Mouse (Mus musculus): ENCODE results near the gene Ttc36. TPM values are rescaled to one million over a fixed set of nuclear protein-coding genes. Genes with fewer than 3 reads are reported as not detected.

Gene Ttc36
- total and polyA plus RNA-seq, 2 experiments from 2014 or later: 0.72 TPM; not detected in 1

- no peak for DNase-seq (ENCODE audit: low spot score)
- H3K27me3 ChIP-seq (ENCODE audit: control insufficient read depth, insufficient read depth, low read length): no peaks in the 10 kb centered on the region
- peaks cover 98% of the 10 kb centered on the region for H3K36me3 ChIP-seq (replicated peaks; ENCODE audit: control insufficient read depth, insufficient read depth, low read length)
- H3K4me1 ChIP-seq (ENCODE audit: control insufficient read depth, insufficient read depth): no peaks in the 10 kb centered on the region
- no peak overlapping the region for H3K27ac ChIP-seq (ENCODE audit: low read depth)
- TF ChIP-seq EP300 (IDR thresholded peaks at IDR 0.05; ENCODE audit: low read depth) (no peak), CTCF (IDR thresholded peaks at IDR 0.05; ENCODE audit: low read depth) (no peak)
- H3K4me2 ChIP-seq (ENCODE audit: low read depth, low read length): no peak overlapping the region
- ATAC-seq (ENCODE audit: insufficient read depth, low read depth): no peak
- H3K9ac ChIP-seq (replicated peaks; ENCODE audit: low read depth, low read length): no peak overlapping the region
- 76% methylated on average over 10 of the region's 10 CpGs for WGBS
- H3K4me3 ChIP-seq (ENCODE audit: low read depth, low read length): no peak overlapping the region
- H3K9me3 ChIP-seq (replicated peaks; ENCODE audit: control insufficient read depth, low read length): no peaks in the 10 kb centered on the region
Observed at GRCm38 (mm10) chr9:44810316-44810715, 7.4 kb upstream of the Ttc36 start.

DNA sequence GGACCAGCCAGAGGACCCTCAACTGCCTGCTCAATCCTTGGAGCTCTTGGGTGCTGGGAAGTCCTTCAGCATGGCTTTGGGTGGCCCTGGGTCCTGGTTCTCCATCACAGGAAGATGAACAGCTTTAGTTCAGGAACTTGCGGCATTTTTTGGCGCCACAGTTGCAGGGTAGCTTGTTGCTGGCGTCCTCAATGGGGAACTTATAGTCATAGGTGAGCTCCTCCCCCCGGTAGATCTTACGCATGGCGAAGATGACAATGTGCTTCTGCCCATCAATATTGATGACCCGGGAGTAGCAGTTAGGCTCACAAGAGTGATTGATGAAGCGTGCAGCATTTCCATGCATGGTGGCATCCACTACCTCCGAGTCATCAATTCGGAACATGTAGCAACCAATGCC, 4.9 kb upstream of the Ttc36 start:
- WGBS: 95% methylated on average over 10 of the region's 10 CpGs
- Histone ChIP-seq H3K36me3 (replicated peaks; ENCODE audit: control insufficient read depth, insufficient read depth, low read length) (peaks cover 78% of the 10 kb centered on the region), H3K4me1 (ENCODE audit: control insufficient read depth, insufficient read depth) (no peaks in the 10 kb centered on the region), H3K4me2 (ENCODE audit: low read depth, low read length) (no peak overlapping the region), H3K27ac (ENCODE audit: low read depth) (no peak overlapping the region), H3K9me3 (replicated peaks; ENCODE audit: control insufficient read depth, low read length) (no peaks in the 10 kb centered on the region), H3K9ac (replicated peaks; ENCODE audit: low read depth, low read length) (no peak overlapping the region), H3K27me3 (ENCODE audit: control insufficient read depth, insufficient read depth, low read length) (no peaks in the 10 kb centered on the region), H3K4me3 (ENCODE audit: low read depth, low read length) (no peak overlapping the region)
- no peak for ATAC-seq (ENCODE audit: insufficient read depth, low read depth)
- no peak for TF ChIP-seq CTCF (IDR thresholded peaks at IDR 0.05; ENCODE audit: low read depth)
- TF ChIP-seq EP300 (IDR thresholded peaks at IDR 0.05; ENCODE audit: low read depth): no peak
- DNase-seq (ENCODE audit: low spot score): no peak

DNA sequence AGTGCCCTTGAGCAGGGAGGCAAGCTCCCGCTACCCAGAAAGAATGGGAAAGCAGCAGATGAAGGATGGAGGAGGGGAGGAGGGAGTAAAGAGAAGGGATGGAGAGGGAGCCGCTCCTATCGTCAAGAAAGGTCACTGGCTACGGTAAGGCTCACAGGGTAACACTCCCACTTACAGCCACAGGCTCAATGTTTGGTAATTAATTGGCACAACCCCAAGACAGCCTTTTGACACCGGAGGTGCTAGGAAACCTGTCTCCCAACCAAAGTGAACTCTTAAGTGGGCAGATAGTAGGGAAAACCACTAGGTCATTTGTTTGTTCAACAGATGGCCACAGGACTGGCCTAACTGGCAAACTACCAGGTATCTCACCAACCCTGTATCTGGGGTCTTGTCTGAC, 4.3 kb upstream of the Ttc36 start:
- Histone ChIP-seq H3K9me3 (replicated peaks; ENCODE audit: control insufficient read depth, low read length) (no peaks in the 10 kb centered on the region), H3K27me3 (ENCODE audit: control insufficient read depth, insufficient read depth, low read length) (no peaks in the 10 kb centered on the region), H3K27ac (ENCODE audit: low read depth) (no peak overlapping the region), H3K9ac (replicated peaks; ENCODE audit: low read depth, low read length) (no peak overlapping the region), H3K4me3 (ENCODE audit: low read depth, low read length) (no peak overlapping the region), H3K36me3 (replicated peaks; ENCODE audit: control insufficient read depth, insufficient read depth, low read length) (peaks cover 72% of the 10 kb centered on the region), H3K4me1 (ENCODE audit: control insufficient read depth, insufficient read depth) (no peaks in the 10 kb centered on the region), H3K4me2 (ENCODE audit: low read depth, low read length) (no peak overlapping the region)
- no peak for ATAC-seq (ENCODE audit: insufficient read depth, low read depth)
- WGBS: 63% methylated on average over 5 of the region's 5 CpGs
- no peak for DNase-seq (ENCODE audit: low spot score)
- TF ChIP-seq EP300 (IDR thresholded peaks at IDR 0.05; ENCODE audit: low read depth) (no peak), CTCF (IDR thresholded peaks at IDR 0.05; ENCODE audit: low read depth) (no peak)

- no peak overlapping the region for H3K27ac ChIP-seq (ENCODE audit: low read depth)
Observed at GRCm38 (mm10) chr9:44805536-44805935, 2.7 kb upstream of the Ttc36 start.

GRCm38 (mm10) chr9:44804678-44805077, 1.8 kb upstream of the Ttc36 start:
- ATAC-seq (ENCODE audit: insufficient read depth, low read depth) (no peak), DNase-seq (ENCODE audit: low spot score) (no peak)
- no peak for TF ChIP-seq CTCF (IDR thresholded peaks at IDR 0.05; ENCODE audit: low read depth)
- no peak for TF ChIP-seq EP300 (IDR thresholded peaks at IDR 0.05; ENCODE audit: low read depth)
- H3K36me3 ChIP-seq (replicated peaks; ENCODE audit: control insufficient read depth, insufficient read depth, low read length): peaks cover 48% of the 10 kb centered on the region
- no peaks in the 10 kb centered on the region for H3K9me3 ChIP-seq (replicated peaks; ENCODE audit: control insufficient read depth, low read length)
- no peak overlapping the region for H3K27ac ChIP-seq (ENCODE audit: low read depth)
- no peak overlapping the region for H3K4me2 ChIP-seq (ENCODE audit: low read depth, low read length)
- H3K4me1 ChIP-seq (ENCODE audit: control insufficient read depth, insufficient read depth): 0 out of 2 replicates have a peak, but pooled peaks cover 4% of the 10 kb centered on the region
- H3K27me3 ChIP-seq (ENCODE audit: control insufficient read depth, insufficient read depth, low read length): no peaks in the 10 kb centered on the region
- H3K9ac ChIP-seq (replicated peaks; ENCODE audit: low read depth, low read length): no peak overlapping the region
- WGBS: 92% methylated on average over 10 of the region's 10 CpGs
- H3K4me3 ChIP-seq (ENCODE audit: low read depth, low read length): no peak overlapping the region

More at GRCm38 (mm10) chr9:44805536-44805935, 2.7 kb upstream of the Ttc36 start:
- H3K36me3 ChIP-seq (replicated peaks; ENCODE audit: control insufficient read depth, insufficient read depth, low read length): peaks cover 56% of the 10 kb centered on the region
- 92% methylated on average over 5 of the region's 5 CpGs for WGBS
- TF ChIP-seq CTCF (IDR thresholded peaks at IDR 0.05; ENCODE audit: low read depth): no peak
- TF ChIP-seq EP300 (IDR thresholded peaks at IDR 0.05; ENCODE audit: low read depth): no peak
- H3K27me3 ChIP-seq (ENCODE audit: control insufficient read depth, insufficient read depth, low read length): no peaks in the 10 kb centered on the region
- no peak overlapping the region for H3K4me3 ChIP-seq (ENCODE audit: low read depth, low read length)
- DNase-seq (ENCODE audit: low spot score) (no peak), ATAC-seq (ENCODE audit: insufficient read depth, low read depth) (no peak)
- no peaks in the 10 kb centered on the region for H3K9me3 ChIP-seq (replicated peaks; ENCODE audit: control insufficient read depth, low read length)
- no peak overlapping the region for H3K4me2 ChIP-seq (ENCODE audit: low read depth, low read length)
- H3K9ac ChIP-seq (replicated peaks; ENCODE audit: low read depth, low read length): no peak overlapping the region
- no peaks in the 10 kb centered on the region for H3K4me1 ChIP-seq (ENCODE audit: control insufficient read depth, insufficient read depth)

- H3K36me3 ChIP-seq (replicated peaks; ENCODE audit: control insufficient read depth, insufficient read depth, low read length): peaks cover 17% of the 10 kb centered on the region
- WGBS: 69% methylated on average over 6 of the region's 6 CpGs
- TF ChIP-seq EP300 (IDR thresholded peaks at IDR 0.05; ENCODE audit: low read depth) (no peak), CTCF (IDR thresholded peaks at IDR 0.05; ENCODE audit: low read depth) (no peak)
- ATAC-seq (ENCODE audit: insufficient read depth, low read depth) (no peak), DNase-seq (ENCODE audit: low spot score) (no peak)
- H3K27me3 ChIP-seq (ENCODE audit: control insufficient read depth, insufficient read depth, low read length): no peaks in the 10 kb centered on the region; the same call in 1 of the 2 replicates
- peaks cover 13% of the 10 kb centered on the region; the same call in 1 of the 2 replicates for H3K4me1 ChIP-seq (ENCODE audit: control insufficient read depth, insufficient read depth)
- H3K27ac ChIP-seq (ENCODE audit: low read depth): no peak overlapping the region
- H3K9ac ChIP-seq (replicated peaks; ENCODE audit: low read depth, low read length): no peak overlapping the region
- no peak overlapping the region for H3K4me3 ChIP-seq (ENCODE audit: low read depth, low read length)
- no peak overlapping the region for H3K4me2 ChIP-seq (ENCODE audit: low read depth, low read length)
- no peaks in the 10 kb centered on the region for H3K9me3 ChIP-seq (replicated peaks; ENCODE audit: control insufficient read depth, low read length)
Observed at GRCm38 (mm10) chr9:44801669-44802068, 1.2 kb downstream of the Ttc36 start.
